8 mouse cellular contexts compared by ENCODE assay signal in the genomic region with DNA sequence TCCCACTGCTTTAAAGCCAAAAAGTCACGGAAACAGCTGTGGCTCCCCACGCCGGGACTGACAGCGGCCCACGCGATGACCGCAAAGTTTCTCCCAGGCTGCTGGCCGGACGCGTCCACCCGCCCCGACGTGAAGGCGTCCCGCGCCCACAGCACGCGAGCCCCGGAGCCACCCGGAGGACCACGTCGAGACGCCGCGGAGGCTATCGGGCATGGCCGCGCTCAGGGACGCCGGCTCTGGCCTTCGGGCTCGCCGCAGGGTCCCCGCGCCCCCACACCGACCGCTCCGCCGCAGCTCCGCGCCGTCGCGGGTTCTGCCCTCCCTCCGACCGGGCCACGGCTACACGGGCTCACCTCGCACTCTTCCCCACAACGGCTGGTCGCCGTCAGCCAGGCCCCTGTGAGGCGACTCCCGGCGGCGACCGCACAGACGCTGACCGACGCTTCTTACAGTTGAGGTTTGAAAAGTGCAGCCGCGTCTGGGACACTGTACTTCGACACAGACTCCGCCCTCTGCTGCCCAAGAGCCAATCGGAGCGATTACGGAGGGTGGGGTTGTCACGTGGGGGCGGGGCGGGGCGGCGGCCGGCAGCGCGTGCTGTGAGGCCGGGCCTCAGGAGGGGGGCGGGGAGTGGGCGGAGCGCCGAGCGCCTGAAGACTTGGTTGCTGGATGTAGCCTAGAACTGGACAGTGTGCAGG. TPM values are rescaled to one million over a fixed set of nuclear protein-coding genes. Genes with fewer than 3 reads are reported as not detected.
A peak's percentile ranks its signal among the peaks of the same experiment; 100 is the strongest.
DNase-seq lines count a peak whose midpoint lies in the region; ATAC-seq and TF ChIP-seq lines count a peak whose summit lies in the region.

Gene Stk17b, minus strand, starts transcription at position 504 of the 698 bp plus-strand sequence.

- no peak for TF ChIP-seq CTCF in heart, adult 2 months (IDR thresholded peaks at IDR 0.05)

- intact Hi-C loops in heart, adult 2 months (cut with DNase I) = loop anchor here (5.0 kb wide), 1 partner anchor 37 kb away; no protein-coding TSS in a partner anchor

- H3K9me3 ChIP-seq in embryonic facial prominence, embryonic 13.5 days = no peaks in the 10 kb centered on the region
- H3K9me3 ChIP-seq in limb, embryonic 15.5 days = no peaks in the 10 kb centered on the region

- H3K27me3 ChIP-seq in embryonic facial prominence, embryonic 13.5 days = no peaks in the 10 kb centered on the region
- H3K27me3 ChIP-seq in heart, adult 2 months (ENCODE audit: control insufficient read depth, insufficient read depth, low read length) = no peaks in the 10 kb centered on the region
- no peaks in the 10 kb centered on the region for H3K27me3 ChIP-seq in limb, embryonic 15.5 days

- H3K79me2 ChIP-seq in heart, adult 2 months (replicated peaks; ENCODE audit: control insufficient read depth, insufficient read depth, low read length) = peaks cover 2% of the 10 kb centered on the region; the same call in 1 of the 2 replicates

- H3K36me3 ChIP-seq in embryonic facial prominence, embryonic 13.5 days = no peaks in the 10 kb centered on the region
- peaks cover 2% of the 10 kb centered on the region for H3K36me3 ChIP-seq in heart, adult 2 months (ENCODE audit: control insufficient read depth, insufficient read depth, low read length)
- no peaks in the 10 kb centered on the region for H3K36me3 ChIP-seq in limb, embryonic 15.5 days

- 0 out of 2 replicates have a peak, but pooled peaks cover 3% of the 10 kb centered on the region for H3K4me1 ChIP-seq in embryonic facial prominence, embryonic 13.5 days
- H3K4me1 ChIP-seq in heart, adult 2 months (ENCODE audit: control insufficient read depth, insufficient read depth, low read length) = no peaks in the 10 kb centered on the region; the same call in 1 of the 2 replicates
- peaks cover 4% of the 10 kb centered on the region for H3K4me1 ChIP-seq in limb, embryonic 15.5 days

- 0 out of 2 replicates have a peak, but pooled peaks have one; percentile 28 for TF ChIP-seq EP300 in heart, adult 2 months (IDR thresholded peaks at IDR 0.05; ENCODE audit: insufficient read depth, low read depth, low read length)

- peak; percentile 96 for TF ChIP-seq POLR2A in heart, adult 2 months (IDR thresholded peaks at IDR 0.05; ENCODE audit: insufficient read depth, low read depth, low read length)

- peak within 1 kb of the TSS; percentile 85 for H3K4me3 ChIP-seq in embryonic facial prominence, embryonic 13.5 days
- H3K4me3 ChIP-seq in heart, adult 2 months = peak within 1 kb of the TSS; percentile 78
- H3K4me3 ChIP-seq in limb, embryonic 15.5 days = peak within 1 kb of the TSS; percentile 84

- peak; percentile 97 for DNase-seq in 3T3-L1 (ENCODE audit: low read depth, low spot score)
- DNase-seq in adrenal gland, postnatal 36 days = peak; percentile 94 to 98
- DNase-seq in heart, adult 2 months = peak; percentile 90 to 95
- DNase-seq in kidney, adult 8-10 months = peak; percentile 91 to 93
- peak; percentile 69 to 80 for DNase-seq in monocyte, adult 2 months (ENCODE audit: low read depth in 1 of 2, low spot score in 2 of 2)
- peak; percentile 93 to 94 for DNase-seq in spleen, postnatal 36 days (ENCODE audit: low spot score in 2 of 2)

- peak; percentile 94 for ATAC-seq in embryonic facial prominence, embryonic 13.5 days (ENCODE audit: insufficient number of reproducible peaks, insufficient read depth, low FRiP score, low TSS enrichment, low read depth)
- ATAC-seq in limb, embryonic 15.5 days (ENCODE audit: insufficient number of reproducible peaks, low FRiP score, low TSS enrichment, low read depth) = peak; percentile 96

- under 1% methylated on average over 81 of the region's 81 CpGs for WGBS in embryonic facial prominence, embryonic 13.5 days
- WGBS in heart, adult 2 months = under 1% methylated on average over 80 of the region's 81 CpGs
- WGBS in limb, embryonic 15.5 days = under 1% methylated on average over 81 of the region's 81 CpGs

- H3K4me2 ChIP-seq in embryonic facial prominence, embryonic 13.5 days = peak within 1 kb of the TSS; percentile 70
- peak within 1 kb of the TSS; percentile 66 for H3K4me2 ChIP-seq in limb, embryonic 15.5 days

- peak within 1 kb of the TSS; percentile 82 for H3K9ac ChIP-seq in embryonic facial prominence, embryonic 13.5 days
- H3K9ac ChIP-seq in heart, adult 2 months (ENCODE audit: low read depth, low read length) = peak within 1 kb of the TSS; percentile 95
- H3K9ac ChIP-seq in limb, embryonic 15.5 days = peak within 1 kb of the TSS; percentile 86

- peak within 1 kb of the TSS; percentile 80 for H3K27ac ChIP-seq in embryonic facial prominence, embryonic 13.5 days
- H3K27ac ChIP-seq in heart, adult 2 months = peak within 1 kb of the TSS; percentile 94
- peak within 1 kb of the TSS; percentile 86 for H3K27ac ChIP-seq in limb, embryonic 15.5 days

RNA-seq across cellular contexts. Expression of gene Stk17b, which starts in this region (rescaled TPM):
- 10 to 100 TPM; 12.2 to 14.8 TPM for total RNA-seq in adrenal gland, postnatal 36 days (2021)
- 10.2 and 15.0 TPM in 2 replicates for polyA plus RNA-seq in embryonic facial prominence, embryonic 13.5 days (2015; fragmentation: Nextera tagmentation; extraction: Ambion mirVana)
- total RNA-seq in heart, adult 2 months (2021) = 10 to 100 TPM; 12.5 to 13.5 TPM
- 3.5 and 4.5 TPM in 2 replicates for polyA plus RNA-seq in heart, adult 2 months (2012; rRNA removed)
- 17.4 and 17.9 TPM in 2 replicates for polyA plus RNA-seq in limb, embryonic 15.5 days (2015; fragmentation: Nextera tagmentation; extraction: Ambion mirVana)

Comparison
In these comparisons a context has a peak if more than half of its experiments do, and no peak if none do; other contexts are left out.
1. Peak in every context shown above with its lines: DNase-seq, ATAC-seq, H3K4me3 ChIP-seq and H3K27ac ChIP-seq.